Mouse (Mus musculus): ENCODE results near the gene Sfxn5. TPM values are rescaled to one million over a fixed set of nuclear protein-coding genes. Genes with fewer than 3 reads are reported as not detected.

Sfxn5 gene
- total RNA-seq, 2 experiments from 2014 or later, result 172 to 183 TPM

DNA sequence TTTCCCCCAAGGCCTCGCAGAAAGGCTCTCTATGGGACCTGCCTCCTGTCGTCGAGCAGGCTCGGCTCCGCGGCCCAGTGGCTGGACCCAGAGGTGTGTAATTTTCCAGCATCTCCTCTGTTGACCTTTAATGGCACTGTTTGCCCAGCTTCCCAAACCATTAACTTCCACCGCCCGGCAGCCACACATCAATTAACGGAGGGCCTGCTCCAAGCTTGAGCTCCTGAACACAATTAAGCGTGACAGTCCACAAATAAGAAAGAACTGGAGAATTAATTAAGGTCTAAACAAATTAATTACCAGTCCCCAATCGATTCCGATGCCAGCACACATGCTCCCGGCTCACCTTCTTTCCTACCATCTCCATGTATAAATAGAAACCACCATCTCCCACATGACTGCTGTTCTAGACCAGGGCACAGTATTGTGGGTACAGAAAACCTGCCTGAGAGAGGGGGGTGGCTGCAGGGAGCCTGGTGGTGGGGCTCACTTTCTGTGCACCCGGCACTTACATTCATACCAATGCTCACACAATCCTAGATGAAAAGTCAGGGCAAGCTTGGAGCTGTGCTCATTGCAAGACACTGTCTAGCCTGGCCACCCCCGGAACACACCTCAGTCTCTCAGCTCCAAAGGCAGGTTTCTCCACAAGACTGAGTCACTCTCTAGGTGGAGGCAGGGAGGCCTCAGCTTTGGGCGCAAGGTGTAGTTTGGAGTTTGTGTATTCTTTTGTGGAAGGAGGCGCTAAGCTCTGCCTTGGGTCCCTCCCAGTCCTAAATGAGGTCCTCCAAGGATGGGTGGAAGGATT, 80.8 kb downstream of the Sfxn5 start:
- no peak for DNase-seq (ENCODE audit: low spot score in 2 of 2)
- intact Hi-C loops (cut with DNase I), result loop anchor here (5.0 kb wide), 1 partner anchor 40 kb away; no protein-coding TSS in a partner anchor

- intact Hi-C loops (cut with DNase I), result loop anchor here (5.0 kb wide), 1 partner anchor 41 kb away; no protein-coding TSS in a partner anchor
- no peak for DNase-seq (ENCODE audit: low spot score in 2 of 2)
Measured at GRCm38 (mm10) chr6:85250811-85251241, 82.4 kb downstream of the Sfxn5 start.

DNA sequence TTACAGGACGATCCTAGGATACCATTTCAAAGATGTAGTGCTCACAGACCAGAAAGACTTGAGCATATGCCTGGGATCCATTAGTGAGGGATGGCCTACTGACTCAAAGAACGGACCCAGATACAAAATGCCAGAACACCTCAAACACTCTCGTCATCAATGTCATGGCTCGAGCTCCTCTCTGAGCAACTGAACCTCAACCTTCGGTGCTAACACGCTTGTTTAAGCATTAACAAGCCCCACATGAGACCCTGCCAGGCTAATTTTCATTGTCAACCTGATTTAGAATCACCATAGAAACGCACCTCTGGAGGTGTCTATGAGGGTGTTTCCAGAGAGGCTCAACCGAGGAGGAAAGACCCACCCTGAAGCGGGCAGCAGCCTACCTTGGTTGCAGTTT, 83.4 kb downstream of the Sfxn5 start:
- DNase-seq (ENCODE audit: low spot score in 2 of 2), result no peak
- intact Hi-C loops (cut with DNase I), result loop anchor here (5.0 kb wide), 1 partner anchor 42 kb away; no protein-coding TSS in a partner anchor

GRCm38 (mm10) chr6:85239044-85239489, 94.2 kb downstream of the Sfxn5 start:
- DNase-seq (ENCODE audit: low spot score in 2 of 2), result peak; percentile 35 to 52
- intact Hi-C loops (cut with DNase I), result loop anchor here (5.0 kb wide), 1 partner anchor 82 kb away; no protein-coding TSS in a partner anchor

DNA sequence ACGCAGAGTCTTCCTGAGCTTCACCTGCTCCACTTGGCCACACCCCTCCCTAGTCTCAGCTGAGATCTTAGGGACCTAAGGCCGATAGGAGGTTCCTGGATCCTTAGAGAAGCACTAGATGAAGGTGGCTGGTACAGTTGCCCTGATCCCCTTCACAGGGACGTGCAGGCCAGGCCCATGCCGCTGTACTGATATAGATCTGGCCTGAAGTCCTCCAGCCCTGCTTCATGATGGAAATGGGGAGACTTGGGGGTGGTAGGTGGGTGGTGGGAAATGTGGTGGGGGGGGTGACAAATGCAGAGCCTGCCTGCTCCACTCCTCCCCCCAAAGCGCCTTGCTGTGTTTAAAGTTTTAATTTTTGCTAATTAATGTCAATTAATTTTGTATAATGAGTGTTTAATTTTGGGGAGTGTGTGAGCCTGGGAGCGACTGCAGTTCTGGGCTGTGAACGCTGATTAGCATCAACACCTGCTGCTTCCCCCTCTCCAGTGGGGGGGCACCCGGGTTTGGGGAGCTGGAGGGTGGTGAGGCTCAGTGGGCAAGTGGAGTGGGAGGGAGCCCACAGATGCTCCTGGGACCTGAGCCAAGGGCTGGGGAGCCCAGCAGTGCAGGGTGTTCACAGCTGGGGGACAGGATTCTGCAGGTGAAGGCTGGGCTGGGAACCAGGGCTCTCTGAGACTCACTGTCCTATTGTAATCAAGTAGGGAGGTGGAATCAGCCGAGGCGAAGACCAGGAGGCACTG, 95.5 kb downstream of the Sfxn5 start:
- intact Hi-C loops (cut with DNase I), result loop anchor here (5.0 kb wide), 1 partner anchor 80 kb away; no protein-coding TSS in a partner anchor
- peak; percentile 46 to 48 for DNase-seq (ENCODE audit: low spot score in 2 of 2)

DNA sequence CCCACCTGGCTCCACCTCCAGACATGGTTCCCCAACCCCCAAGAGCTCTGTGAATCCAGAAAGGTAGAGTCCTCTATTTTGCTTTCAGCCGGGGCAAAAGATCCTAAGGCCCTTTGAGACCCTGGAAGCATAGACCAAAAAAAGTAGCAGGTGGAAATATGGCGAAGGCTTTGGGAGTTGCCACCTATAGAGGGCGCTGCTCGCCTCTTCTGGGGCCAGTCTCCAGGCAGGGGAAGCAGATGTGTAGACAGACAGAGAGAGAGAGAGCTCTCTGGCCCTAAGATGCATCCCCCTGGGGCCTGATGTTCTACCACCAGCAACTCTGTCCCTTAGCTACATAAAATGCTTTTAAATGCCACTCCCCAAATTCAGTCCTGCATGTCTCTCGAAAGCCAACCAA, 96.2 kb downstream of the Sfxn5 start:
- peak; percentile 55 to 60 for DNase-seq (ENCODE audit: low spot score in 2 of 2)
- intact Hi-C loops (cut with DNase I), result loop anchor here (5.0 kb wide), 1 partner anchor 80 kb away; no protein-coding TSS in a partner anchor

- intact Hi-C loops (cut with DNase I), result loop anchor here (5.0 kb wide), 1 partner anchor 77 kb away; no protein-coding TSS in a partner anchor
- no peak for DNase-seq (ENCODE audit: low spot score in 2 of 2)
Measured at GRCm38 (mm10) chr6:85234796-85235195, 98.4 kb downstream of the Sfxn5 start.

DNA sequence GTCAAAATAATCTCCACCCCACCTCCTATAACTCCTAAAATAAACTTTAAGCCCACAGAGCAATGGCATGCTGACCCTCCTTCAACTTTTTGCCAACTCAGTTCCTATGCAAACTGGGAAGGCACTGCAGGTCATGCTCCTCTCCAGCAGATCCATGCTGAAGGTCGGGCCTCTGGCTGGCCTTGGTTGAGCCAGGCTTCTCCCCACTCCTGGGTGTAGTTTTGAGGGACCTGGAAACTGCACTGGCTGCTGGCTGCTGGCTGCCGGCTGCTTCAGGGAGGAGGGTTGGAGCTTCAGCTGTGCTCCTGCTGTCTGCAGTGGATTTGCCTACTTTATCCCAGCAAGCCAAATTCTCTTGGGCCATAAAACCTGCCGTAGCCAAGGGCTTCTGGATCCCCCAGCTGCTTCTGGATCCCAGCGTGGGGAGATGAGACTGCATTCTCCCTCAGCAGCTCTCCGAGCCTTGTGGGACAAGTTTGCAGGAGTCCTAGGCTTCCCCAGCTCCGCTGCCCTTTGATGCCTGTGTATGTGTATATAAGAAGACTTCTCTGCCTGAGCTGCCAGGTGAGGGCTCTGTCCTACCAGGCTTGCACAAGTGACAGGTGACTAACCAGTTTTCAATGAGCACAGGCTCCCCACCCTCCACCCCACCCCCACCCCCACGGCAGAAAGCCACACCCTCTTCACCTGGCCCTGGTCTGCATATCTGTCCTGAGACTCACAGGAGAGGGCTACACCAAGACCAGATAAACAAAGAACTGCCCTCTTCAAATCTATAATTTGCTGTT, 100.2 kb downstream of the Sfxn5 start:
- intact Hi-C loops (cut with DNase I), result no loop called here

GRCm38 (mm10) chr6:85232045-85232444, 101.2 kb downstream of the Sfxn5 start:
- no peak for DNase-seq (ENCODE audit: low spot score in 2 of 2)
- intact Hi-C loops (cut with DNase I), result no loop called here

More for the DNA sequence above, 100.2 kb downstream of the Sfxn5 start:
- DNase-seq (ENCODE audit: low spot score in 2 of 2), result no peak

- DNase-seq (ENCODE audit: low spot score in 2 of 2), result peak in 1 of 2 experiments; percentile 41
- intact Hi-C loops (cut with DNase I), result no loop called here
Measured at GRCm38 (mm10) chr6:85231469-85231868, 101.8 kb downstream of the Sfxn5 start.

GRCm38 (mm10) chr6:85230762-85231161, 102.5 kb downstream of the Sfxn5 start:
- intact Hi-C loops (cut with DNase I), result no loop called here

DNA sequence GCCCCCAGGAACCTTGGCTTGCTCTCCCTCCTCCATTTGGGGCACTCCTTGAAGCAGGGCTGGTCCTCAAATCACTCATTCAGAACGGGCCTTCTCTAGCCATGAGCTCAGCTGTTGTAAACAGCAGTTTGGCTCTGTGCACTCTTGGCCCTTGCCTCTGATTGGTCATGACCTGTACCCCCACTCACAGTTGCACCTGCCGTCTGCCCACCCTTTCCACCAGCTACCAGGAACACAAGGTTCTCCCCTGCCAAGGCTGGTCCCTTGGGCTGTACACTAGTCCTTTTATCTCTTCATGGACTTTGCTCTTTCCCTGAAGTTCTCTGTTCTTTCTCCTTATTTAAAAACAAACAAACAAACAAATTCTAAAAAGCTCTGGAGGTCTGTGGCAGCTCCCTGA, 105.7 kb downstream of the Sfxn5 start:
- no peak for DNase-seq (ENCODE audit: low spot score in 2 of 2)
- intact Hi-C loops (cut with DNase I), result no loop called here

More at GRCm38 (mm10) chr6:85230762-85231161, 102.5 kb downstream of the Sfxn5 start:
- no peak for DNase-seq (ENCODE audit: low spot score in 2 of 2)

- intact Hi-C loops (cut with DNase I), result no loop called here
- DNase-seq (ENCODE audit: low spot score in 2 of 2), result no peak
Measured at GRCm38 (mm10) chr6:85226570-85226969, 106.7 kb downstream of the Sfxn5 start.

GRCm38 (mm10) chr6:85224442-85224891, 108.8 kb downstream of the Sfxn5 start:
- intact Hi-C loops (cut with DNase I), result no loop called here

GRCm38 (mm10) chr6:85223498-85224150, 109.6 kb downstream of the Sfxn5 start:
- DNase-seq (ENCODE audit: low spot score in 2 of 2), result no peak
- intact Hi-C loops (cut with DNase I), result no loop called here

More at GRCm38 (mm10) chr6:85224442-85224891, 108.8 kb downstream of the Sfxn5 start:
- no peak for DNase-seq (ENCODE audit: low spot score in 2 of 2)

- intact Hi-C loops (cut with DNase I), result no loop called here
- DNase-seq (ENCODE audit: low spot score in 2 of 2), result no peak
Measured at GRCm38 (mm10) chr6:85222551-85222950, 110.7 kb downstream of the Sfxn5 start.

- intact Hi-C loops (cut with DNase I), result no loop called here
- DNase-seq (ENCODE audit: low spot score in 2 of 2), result no peak
Measured at GRCm38 (mm10) chr6:85220917-85221316, 112.3 kb downstream of the Sfxn5 start.

DNA sequence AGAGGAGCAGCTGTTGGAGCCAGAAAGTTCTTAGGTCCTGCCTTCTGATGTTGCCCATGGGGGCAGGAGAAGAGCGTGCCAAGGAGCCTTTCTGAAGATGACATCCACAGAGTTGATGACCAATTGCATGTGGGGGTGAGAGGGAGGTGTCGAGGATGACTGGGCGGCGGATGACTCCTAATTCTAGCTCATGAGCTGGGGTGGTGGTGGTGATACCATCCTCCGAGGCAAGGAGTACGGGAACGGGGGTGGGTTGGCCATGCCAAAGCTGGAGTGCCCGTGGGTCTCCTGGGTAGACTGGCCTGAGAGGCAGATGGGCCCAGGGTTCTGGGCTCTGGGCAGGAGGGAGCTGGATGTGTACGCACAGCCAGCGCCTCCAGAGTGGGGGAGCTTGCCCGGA, 113.5 kb downstream of the Sfxn5 start:
- intact Hi-C loops (cut with DNase I), result loop anchor here (2.0 kb wide), 1 partner anchor 57 kb away; no protein-coding TSS in a partner anchor
- DNase-seq (ENCODE audit: low spot score in 2 of 2), result peak; percentile 35 to 62
